Mouse (Mus musculus): ENCODE data around the gene Gm3072. TPM values are rescaled to one million over a fixed set of nuclear protein-coding genes. Genes with fewer than 3 reads are reported as not detected.
"Not testable (repeated sequence)": the region's sequence is repeated elsewhere in the genome, so short reads cannot be mapped to it uniquely, and the experiment has no call there.

Gene Gm3072
- total RNA-seq (2022): not detected

GRCm38 (mm10) chr14:41624512-41624911 lies at the start of gene Gm3072:
Gene Gm3072, minus strand, starts transcription at chr14:41624612.
- DNase-seq: not testable (repeated sequence)

GRCm38 (mm10) chr14:41648176-41648575 lies 23.8 kb upstream of the Gm3072 start:
- not testable (repeated sequence) for DNase-seq

GRCm38 (mm10) chr14:41646387-41646786 lies 22.0 kb upstream of the Gm3072 start, which contains the start of gene Gm3676:
Gene Gm3676, minus strand, starts transcription at chr14:41646487.
- not testable (repeated sequence) for DNase-seq

- not testable (repeated sequence) for DNase-seq
Measured at GRCm38 (mm10) chr14:41630144-41630543, 5.7 kb upstream of the Gm3072 start.

- not testable (repeated sequence) for DNase-seq
Measured at GRCm38 (mm10) chr14:41622535-41622934, 1.9 kb downstream of the Gm3072 start.

GRCm38 (mm10) chr14:41610690-41611089 lies 13.7 kb downstream of the Gm3072 start:
- not testable (repeated sequence) for DNase-seq

GRCm38 (mm10) chr14:41600935-41601334 lies 23.5 kb downstream of the Gm3072 start:
- DNase-seq: not testable (repeated sequence)

GRCm38 (mm10) chr14:41586346-41586745 lies 38.1 kb downstream of the Gm3072 start:
- DNase-seq: not testable (repeated sequence)

GRCm38 (mm10) chr14:41572911-41573310 lies 51.5 kb downstream of the Gm3072 start, which contains the start of gene 1700049E17Rik2:
Gene 1700049E17Rik2, plus strand, starts transcription at chr14:41573211.
- not testable (repeated sequence) for DNase-seq

Other genes starting within 250 kb of the Gm3072 start
- gene Gm7945, start 238.2 kb downstream of the Gm3072 start, total RNA-seq (2022): not detected
- gene Gm6482, start 216.3 kb downstream of the Gm3072 start, total RNA-seq (2022): not detected
- not detected for gene Gm7954, start 171.1 kb downstream of the Gm3072 start, total RNA-seq (2022)
- not detected for gene Gm3486, start 135.1 kb downstream of the Gm3072 start, total RNA-seq (2022)
- gene Gm7970, start 69.0 kb downstream of the Gm3072 start, total RNA-seq (2022): not detected
- not detected for gene 1700049E17Rik2, start 51.4 kb downstream of the Gm3072 start, total RNA-seq (2022)
- not detected for gene Gm3676, start 21.9 kb upstream of the Gm3072 start, total RNA-seq (2022)
- not detected for gene Gm8068, start 77.3 kb upstream of the Gm3072 start, total RNA-seq (2022)
- gene Gm7929, start 126.0 kb upstream of the Gm3072 start, total RNA-seq (2022): not detected
- not detected for gene Gm47189, start 147.8 kb upstream of the Gm3072 start, total RNA-seq (2022)